Mouse (Mus musculus) kidney, adult 2 months (tissue): ENCODE measurements around the gene Rnf216.

Experiments used
- CTCF ChIP-seq: fragments of 200-500 bp; conservative IDR thresholded peaks from 2 replicates; pipeline ENCODE4 v1.5.1; 2011; ENCODE audit warnings: low read depth, mild to moderate bottlenecking, control low read depth, low read length, moderate library complexity, mixed read lengths; ENCODE audit not compliant: insufficient read depth, insufficient read length
- POLR2A ChIP-seq: fragments of 200-500 bp; IDR thresholded peaks from one replicate; pipeline ENCODE4 v1.6.1; 2011; ENCODE audit warnings: low read depth, low read length, control low read depth

DNA sequence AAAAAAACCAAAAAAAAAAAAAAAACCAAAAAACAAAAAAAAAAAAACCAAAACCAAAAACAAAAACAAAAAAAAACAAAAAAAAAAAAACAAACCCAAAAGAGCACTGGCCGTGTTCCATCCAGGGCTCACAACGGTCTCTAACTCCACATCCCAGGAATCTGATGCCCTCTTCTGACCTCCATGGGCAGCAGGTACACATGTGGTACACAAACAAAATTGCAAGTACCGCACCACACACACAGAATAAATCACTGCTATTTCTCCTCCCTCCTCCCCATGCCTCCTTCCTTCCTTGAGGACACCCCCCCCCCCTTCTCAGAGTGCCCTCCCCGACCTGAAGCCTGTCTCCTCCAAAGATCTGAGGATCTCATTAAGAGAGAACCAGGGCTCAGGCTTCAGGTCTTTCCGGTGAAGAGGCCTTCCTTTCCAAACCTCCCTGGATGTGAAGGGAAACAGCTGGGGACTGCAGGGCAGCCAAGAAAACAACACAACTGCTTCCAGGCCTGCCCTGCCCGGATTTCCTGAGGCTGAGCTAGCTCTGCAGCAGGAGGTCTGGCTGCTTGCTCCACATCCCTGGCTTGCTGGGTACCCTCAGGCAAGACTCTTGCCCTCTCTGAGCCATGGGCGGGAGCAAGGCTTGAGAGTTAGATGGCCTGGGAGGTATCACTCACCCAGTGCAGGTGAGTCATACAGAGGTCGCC, 167.7 kb downstream of the Rnf216 start:
- no peak for TF ChIP-seq CTCF
- no peak for TF ChIP-seq POLR2A
